Mouse (Mus musculus) forebrain, embryonic 16.5 days (tissue): Measurements from ENCODE around the gene Cdkl2. TPM values are rescaled to one million over a fixed set of nuclear protein-coding genes. Genes with fewer than 3 reads are reported as not detected.

ENCODE experiments used
- ATAC-seq: fragments of 200-750 bp; cut with Nextera tagmentation; 2 replicates; pipeline ENCODE4 v1.8.0; 2017; ENCODE audit warnings: mild to moderate bottlenecking, moderate library complexity
- H3K27ac ChIP-seq: fragments of 300-500 bp; sonication (generic); 2 replicates; pipeline ENCODE4 v1.5.1; 2014; ENCODE audit warnings: low read length, control low read depth
- H3K27me3 ChIP-seq: fragments of 300-500 bp; sonication (generic); replicated peaks from 2 replicates; pipeline ENCODE4 v1.6.1; 2014; ENCODE audit warnings: low read length; ENCODE audit not compliant: control insufficient read depth, insufficient read depth
- H3K36me3 ChIP-seq: fragments of 300-500 bp; sonication (generic); 2 replicates; pipeline ENCODE4 v1.6.1; 2014; ENCODE audit not compliant: control insufficient read depth, insufficient read depth
- H3K4me1 ChIP-seq: fragments of 300-500 bp; sonication (generic); replicated peaks from 2 replicates; pipeline ENCODE4 v1.6.1; 2014; ENCODE audit warnings: low read length; ENCODE audit not compliant: control insufficient read depth, insufficient read depth
- H3K4me2 ChIP-seq: fragments of 300-500 bp; sonication (generic); 2 replicates; pipeline ENCODE4 v1.6.1; 2014; ENCODE audit warnings: mild to moderate bottlenecking, low read length, control low read depth
- H3K4me3 ChIP-seq: fragments of 300-500 bp; sonication (generic); replicated peaks from 2 replicates; pipeline ENCODE4 v1.5.1; 2014; ENCODE audit warnings: mild to moderate bottlenecking, low read length, control low read depth
- H3K9ac ChIP-seq: fragments of 300-500 bp; sonication (generic); replicated peaks from 2 replicates; pipeline ENCODE4 v1.6.1; 2014; ENCODE audit warnings: low read depth, low read length, control low read depth
- H3K9me3 ChIP-seq: fragments of 300-500 bp; sonication (generic); 2 replicates; pipeline ENCODE4 v1.6.1; 2016; ENCODE audit warnings: low read length; ENCODE audit not compliant: control insufficient read depth
- WGBS: fragments of 180-500 bp; shearing (Covaris S2); extraction: QIAGEN DNeasy Blood & Tissue Kit; methylation state at CpG from one replicate; pipeline ENCODE4 v1.1.7; 2014; 5-methylcytosine and 5-hydroxymethylcytosine counted together
- polyA plus RNA-seq: library from polyadenylated mRNA; unstranded; fragments of >200 nt; fragmentation: Nextera tagmentation; extraction: Ambion mirVana; gene quantifications from 2 replicates; pipeline ENCODE4 v1.2.1, GENCODE M21; 2015

Cdkl2 gene
- polyA plus RNA-seq, 1 experiment from 2014 or later: 10.2 TPM

DNA sequence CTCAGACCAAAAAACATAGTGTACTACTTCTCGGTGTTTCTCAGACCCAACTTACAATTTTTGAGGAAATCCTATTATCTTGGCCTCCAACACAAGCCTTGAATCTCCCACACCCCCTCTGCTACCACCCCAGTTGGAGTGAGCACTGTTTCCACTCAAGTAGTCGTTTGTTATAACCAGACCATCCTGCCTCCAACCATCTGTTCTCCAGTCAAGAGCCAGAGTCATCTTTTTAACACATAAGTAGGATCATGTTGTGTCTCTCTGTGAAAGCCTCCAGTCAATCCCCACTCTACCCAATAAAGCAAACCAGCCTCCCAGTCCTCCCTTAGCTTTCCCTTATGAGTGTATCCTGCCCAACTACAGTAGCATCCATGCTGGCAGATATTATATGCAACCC is 60.2 kb downstream of the Cdkl2 start:
- WGBS: 71% methylated on average over 2 of the region's 2 CpGs
- H3K4me3 ChIP-seq: no peak overlapping the region
- no peaks in the 10 kb centered on the region for H3K4me1 ChIP-seq
- no peaks in the 10 kb centered on the region for H3K36me3 ChIP-seq
- no peak overlapping the region for H3K9ac ChIP-seq
- no peak overlapping the region for H3K27ac ChIP-seq
- H3K9me3 ChIP-seq: no peaks in the 10 kb centered on the region
- H3K27me3 ChIP-seq: no peaks in the 10 kb centered on the region
- ATAC-seq: no peak
- no peak overlapping the region for H3K4me2 ChIP-seq

DNA sequence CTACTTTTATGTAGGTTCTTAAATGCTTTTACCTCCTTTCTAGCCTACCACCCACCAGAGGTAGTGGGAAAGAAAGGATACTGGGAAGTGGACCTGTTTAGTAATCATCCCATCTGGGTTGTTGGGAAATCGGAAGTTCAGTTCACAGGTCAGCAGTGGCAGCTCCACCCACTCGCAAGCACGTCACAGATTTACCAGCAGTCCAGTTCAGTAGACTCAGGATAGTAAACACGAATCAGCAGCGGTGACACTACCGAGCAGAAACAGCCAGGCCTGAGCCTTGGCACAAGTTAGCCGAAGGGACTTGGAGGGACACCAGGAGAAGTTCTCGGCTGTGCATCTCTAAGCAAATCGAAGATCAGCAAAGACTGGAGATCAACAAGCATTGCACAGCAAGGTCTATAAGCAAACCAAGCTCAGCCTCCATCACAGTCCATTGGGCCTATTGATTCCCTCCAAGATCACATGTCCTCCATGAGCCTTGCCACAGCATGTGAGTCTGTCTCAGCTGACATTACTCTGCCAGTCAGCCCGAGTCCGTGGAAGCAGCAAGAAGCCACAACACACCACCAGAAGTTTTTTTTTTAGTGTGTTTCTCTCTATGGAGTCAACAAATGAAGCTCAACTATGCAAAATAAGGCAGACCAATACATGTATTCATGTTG is 62.4 kb downstream of the Cdkl2 start:
- no peaks in the 10 kb centered on the region for H3K27me3 ChIP-seq
- no peak overlapping the region for H3K9ac ChIP-seq
- no peaks in the 10 kb centered on the region for H3K4me1 ChIP-seq
- no peak overlapping the region for H3K27ac ChIP-seq
- H3K4me3 ChIP-seq: no peak overlapping the region
- no peaks in the 10 kb centered on the region for H3K9me3 ChIP-seq
- no peak overlapping the region for H3K4me2 ChIP-seq
- WGBS: 94% methylated on average over 11 of the region's 11 CpGs
- ATAC-seq: no peak
- H3K36me3 ChIP-seq: no peaks in the 10 kb centered on the region

DNA sequence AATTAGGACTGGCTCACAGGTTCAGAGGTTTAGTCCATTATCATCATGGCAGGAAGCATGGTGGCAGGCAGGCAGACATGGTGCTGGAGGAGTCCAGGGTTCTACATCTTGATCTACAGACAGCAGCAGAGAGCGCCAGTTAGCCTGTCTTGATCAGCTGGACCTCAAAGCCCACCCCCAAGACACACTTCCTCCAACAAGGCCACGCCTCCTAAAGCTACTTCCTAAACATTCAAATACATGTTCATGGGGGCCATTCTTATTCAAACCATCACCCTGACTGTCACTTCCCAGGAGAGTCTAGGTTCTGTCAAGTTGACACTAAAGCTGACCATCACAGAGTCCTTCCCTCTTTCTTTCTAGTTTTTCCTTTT is 66.3 kb downstream of the Cdkl2 start:
- Histone ChIP-seq H3K4me3 (no peak overlapping the region), H3K9me3 (no peaks in the 10 kb centered on the region), H3K4me1 (no peaks in the 10 kb centered on the region), H3K27ac (no peak overlapping the region), H3K27me3 (no peaks in the 10 kb centered on the region), H3K4me2 (no peak overlapping the region), H3K36me3 (no peaks in the 10 kb centered on the region), H3K9ac (no peak overlapping the region)
- no peak for ATAC-seq
- 88% methylated on average over 2 of the region's 2 CpGs for WGBS

DNA sequence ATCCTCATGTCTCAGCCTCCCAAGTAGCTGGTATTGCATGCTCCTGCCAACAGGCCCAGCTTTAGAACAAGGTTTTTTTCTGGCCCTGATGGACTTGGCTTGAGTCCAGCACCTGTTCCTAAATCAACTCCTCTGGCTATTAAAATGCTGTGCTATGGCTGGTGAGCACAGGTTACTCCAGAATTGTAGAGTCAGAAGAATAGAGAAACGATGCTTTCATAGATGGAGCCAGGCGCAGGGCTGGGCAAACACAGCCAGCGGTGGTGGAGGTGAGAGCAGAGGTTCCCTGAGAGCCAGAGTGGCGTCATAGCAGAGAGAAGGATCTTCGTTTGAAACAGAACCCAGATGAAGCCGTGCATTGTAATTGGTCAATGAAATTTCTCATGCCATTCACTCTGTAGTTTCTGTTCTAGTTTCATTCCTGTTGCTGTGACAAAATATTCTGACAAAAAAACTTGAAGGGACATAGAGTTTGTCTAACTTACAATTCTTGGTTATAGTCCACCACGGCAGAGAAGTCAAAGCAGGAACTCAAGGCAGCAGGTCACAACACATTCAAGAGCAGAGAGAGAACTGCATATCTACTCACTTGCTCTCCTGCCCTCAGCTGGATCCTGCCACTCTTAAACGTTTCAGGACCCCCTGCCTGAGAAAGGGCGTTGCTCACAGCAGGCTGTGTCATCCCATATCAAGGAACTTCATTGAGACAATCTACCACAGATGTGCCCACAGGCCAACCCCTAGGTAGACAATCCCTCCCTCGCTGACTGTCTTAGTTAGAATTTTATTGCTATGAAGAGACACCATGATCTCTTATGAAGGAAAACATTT is 66.9 kb downstream of the Cdkl2 start:
- Histone ChIP-seq H3K4me1 (no peaks in the 10 kb centered on the region), H3K27ac (no peak overlapping the region), H3K4me3 (no peak overlapping the region), H3K9ac (no peak overlapping the region), H3K4me2 (no peak overlapping the region), H3K9me3 (no peaks in the 10 kb centered on the region), H3K27me3 (no peaks in the 10 kb centered on the region), H3K36me3 (no peaks in the 10 kb centered on the region)
- WGBS: 76% methylated on average over 10 of the region's 10 CpGs
- no peak for ATAC-seq

DNA sequence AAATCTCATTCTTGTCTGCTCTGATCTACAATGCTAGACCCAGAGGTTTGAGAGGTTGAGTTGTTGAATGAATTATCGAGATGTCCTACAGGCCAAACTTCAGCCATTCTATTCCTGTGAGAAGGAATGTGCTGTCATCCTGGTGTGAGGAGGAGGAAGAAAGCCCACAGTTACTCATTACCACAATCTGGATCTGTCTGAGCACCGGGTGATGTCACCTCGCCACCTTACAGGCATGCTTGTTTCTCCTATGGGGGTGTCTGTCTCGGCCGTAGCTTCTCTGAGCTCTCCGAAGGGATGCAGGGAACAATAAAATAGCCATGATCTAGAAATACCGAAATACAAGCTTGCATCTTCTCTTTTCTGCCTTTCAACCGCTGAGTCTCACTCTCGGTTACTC is 67.9 kb downstream of the Cdkl2 start:
- no peak overlapping the region for H3K27ac ChIP-seq
- WGBS: 96% methylated on average over 9 of the region's 9 CpGs
- H3K4me3 ChIP-seq: no peak overlapping the region
- H3K9me3 ChIP-seq: no peaks in the 10 kb centered on the region
- H3K27me3 ChIP-seq: no peaks in the 10 kb centered on the region
- H3K36me3 ChIP-seq: no peaks in the 10 kb centered on the region
- H3K4me2 ChIP-seq: no peak overlapping the region
- H3K4me1 ChIP-seq: no peaks in the 10 kb centered on the region
- no peak for ATAC-seq
- H3K9ac ChIP-seq: no peak overlapping the region

DNA sequence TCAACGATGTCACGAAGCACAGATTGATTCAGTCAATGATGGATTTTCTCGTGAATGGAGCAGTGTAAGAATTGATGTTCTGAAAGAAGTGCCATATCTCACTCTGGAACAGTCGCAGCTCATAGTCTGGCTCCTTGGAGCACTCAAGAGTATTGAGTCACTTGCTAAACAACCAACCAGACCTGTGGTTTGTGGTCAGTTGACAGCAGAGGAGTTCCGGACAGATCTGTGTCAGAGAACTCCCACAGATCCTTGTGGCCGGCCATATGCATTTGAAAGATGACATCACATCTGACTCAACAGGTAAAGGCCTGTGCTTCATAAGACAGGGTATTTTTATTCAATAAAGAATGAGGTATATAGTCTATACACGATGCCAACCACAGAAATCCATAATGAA is 69.7 kb downstream of the Cdkl2 start:
- H3K4me3 ChIP-seq: no peak overlapping the region
- H3K9ac ChIP-seq: no peak overlapping the region
- WGBS: 93% methylated on average over 7 of the region's 7 CpGs
- H3K27me3 ChIP-seq: no peaks in the 10 kb centered on the region
- no peak for ATAC-seq
- no peak overlapping the region for H3K27ac ChIP-seq
- no peaks in the 10 kb centered on the region for H3K4me1 ChIP-seq
- no peaks in the 10 kb centered on the region for H3K36me3 ChIP-seq
- no peak overlapping the region for H3K4me2 ChIP-seq
- no peaks in the 10 kb centered on the region for H3K9me3 ChIP-seq

DNA sequence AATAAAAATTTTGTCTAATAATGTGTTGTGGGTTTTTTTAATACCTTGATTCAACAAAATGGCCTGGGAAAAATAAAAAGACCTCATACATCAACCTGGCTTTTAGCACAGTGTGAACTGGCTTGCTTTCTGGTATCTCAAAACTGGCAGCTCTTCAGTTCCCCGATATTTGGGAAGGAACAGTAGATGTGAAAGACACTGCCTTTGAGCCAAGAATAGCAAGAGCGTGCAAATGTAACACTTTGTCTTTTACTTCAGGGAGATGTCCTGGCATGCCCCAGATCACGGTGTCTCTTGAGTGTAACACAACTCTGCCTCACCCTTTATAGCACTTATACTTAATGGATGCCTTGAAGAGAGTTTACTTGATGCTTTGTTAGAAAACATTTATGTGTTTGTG is 71.6 kb downstream of the Cdkl2 start:
- Histone ChIP-seq H3K4me2 (no peak overlapping the region), H3K4me3 (no peak overlapping the region), H3K27me3 (no peaks in the 10 kb centered on the region), H3K9me3 (no peaks in the 10 kb centered on the region), H3K36me3 (no peaks in the 10 kb centered on the region), H3K9ac (no peak overlapping the region), H3K27ac (no peak overlapping the region), H3K4me1 (no peaks in the 10 kb centered on the region)
- 85% methylated on average over 3 of the region's 3 CpGs for WGBS
- ATAC-seq: no peak

DNA sequence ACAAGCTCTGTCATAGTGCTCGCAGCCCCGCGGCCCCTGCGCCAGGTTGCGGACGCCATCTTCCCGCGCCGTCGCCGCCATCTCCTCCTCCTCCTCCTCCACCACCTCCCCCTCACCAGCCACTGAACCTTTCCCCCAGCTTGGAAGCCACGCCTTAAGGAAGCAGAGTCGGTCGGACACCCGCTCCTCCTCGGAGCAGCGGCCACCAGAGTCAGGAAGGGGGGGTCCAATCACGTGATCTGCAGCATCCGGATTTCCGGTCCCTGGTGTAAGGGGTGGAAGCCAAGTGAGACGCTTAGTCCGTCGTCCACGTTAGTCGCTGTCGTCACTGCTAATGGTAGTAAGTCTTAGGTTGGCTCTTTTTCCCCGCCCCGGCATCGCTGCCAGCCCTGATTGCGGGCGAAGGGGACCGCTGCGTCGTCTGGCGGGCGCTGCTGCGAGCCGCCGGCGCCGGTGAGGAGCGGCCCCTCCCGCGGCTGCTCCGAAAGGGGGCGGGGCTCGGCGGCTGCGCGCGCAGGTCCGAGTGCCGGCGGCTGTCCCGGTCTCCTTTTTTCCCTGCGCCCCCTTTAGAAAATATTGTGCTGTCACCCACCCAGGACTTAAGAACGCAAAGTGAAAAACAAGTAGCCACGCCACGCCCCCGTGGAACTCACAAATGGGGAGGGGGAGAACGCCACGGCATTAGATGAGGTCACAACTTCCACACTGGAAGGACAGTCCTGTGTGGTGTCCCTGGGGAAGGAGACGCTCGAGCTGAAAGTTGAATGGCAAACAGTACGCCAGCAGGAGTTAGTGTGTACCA is 80.8 kb downstream of the Cdkl2 start, which contains the start of gene Rchy1:
TSS of gene Rchy1 (minus strand) at position 430 of the 802 bp plus-strand sequence.
- peak within 1 kb of the TSS; percentile 97 for H3K27ac ChIP-seq
- under 1% methylated on average over 64 of the region's 65 CpGs for WGBS
- peak within 1 kb of the TSS; percentile 70 for H3K9ac ChIP-seq
- H3K36me3 ChIP-seq: no peaks in the 10 kb centered on the region
- peak; percentile 96 for ATAC-seq
- H3K9me3 ChIP-seq: no peaks in the 10 kb centered on the region
- no peaks in the 10 kb centered on the region for H3K27me3 ChIP-seq
- H3K4me1 ChIP-seq: peaks cover 22% of the 10 kb centered on the region
- H3K4me2 ChIP-seq: peak within 1 kb of the TSS; percentile 77
- peak within 1 kb of the TSS; percentile 58 for H3K4me3 ChIP-seq

DNA sequence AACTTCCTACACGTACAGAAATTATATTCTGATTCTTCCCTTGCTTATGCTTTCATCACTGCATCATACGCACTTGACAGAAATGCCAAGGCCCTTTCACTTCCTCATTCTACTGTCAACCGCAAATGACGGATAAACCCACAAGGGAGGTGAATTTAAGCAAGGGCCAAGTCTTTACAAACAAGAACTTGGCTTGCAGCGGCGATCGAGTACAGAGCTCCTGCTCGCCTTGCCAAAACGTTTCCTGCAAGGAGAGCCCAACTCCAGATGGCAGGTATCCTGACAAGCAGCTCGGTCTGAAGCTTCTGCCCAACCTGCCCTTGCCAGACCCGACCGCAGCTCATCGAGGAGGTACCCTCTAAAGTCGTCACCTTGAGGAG is 81.4 kb downstream of the Cdkl2 start:
- peak overlapping the region; percentile 97 for H3K27ac ChIP-seq
- H3K9me3 ChIP-seq: no peaks in the 10 kb centered on the region
- peak overlapping the region; percentile 71 for H3K4me2 ChIP-seq
- peak; percentile 0; the same call in 1 of the 2 replicates for ATAC-seq
- H3K4me3 ChIP-seq: peak overlapping the region; percentile 58
- H3K9ac ChIP-seq: peak overlapping the region; percentile 70
- peaks cover 2% of the 10 kb centered on the region for H3K36me3 ChIP-seq
- H3K4me1 ChIP-seq: peaks cover 22% of the 10 kb centered on the region
- WGBS: under 1% methylated on average over 14 of the region's 14 CpGs
- H3K27me3 ChIP-seq: no peaks in the 10 kb centered on the region
